Mouse (Mus musculus) liver, embryonic 16.5 days (tissue): Measurements from ENCODE around the gene Ybey. TPM values are rescaled to one million over a fixed set of nuclear protein-coding genes. Genes with fewer than 3 reads are reported as not detected.

Experiments
- ATAC-seq: fragments of 200-750 bp; cut with Nextera tagmentation; 2 replicates; pipeline ENCODE4 v1.8.0; 2017; ENCODE audit warnings: low read depth, mild to moderate bottlenecking, moderate number of reproducible peaks, moderate library complexity
- H3K27ac ChIP-seq: fragments of 300-500 bp; sonication (generic); 2 replicates; pipeline ENCODE4 v1.5.1; 2014; ENCODE audit warnings: mild to moderate bottlenecking, low read length
- H3K27me3 ChIP-seq: fragments of 300-500 bp; sonication (generic); 2 replicates; pipeline ENCODE4 v1.6.1; 2014; ENCODE audit warnings: low read depth, low read length, mixed read lengths; ENCODE audit not compliant: control insufficient read depth, insufficient read depth
- H3K36me3 ChIP-seq: fragments of 300-500 bp; sonication (generic); 2 replicates; pipeline ENCODE4 v1.6.1; 2014; ENCODE audit warnings: mild to moderate bottlenecking; ENCODE audit not compliant: control insufficient read depth, insufficient read depth
- H3K4me1 ChIP-seq: fragments of 300-500 bp; sonication (generic); 2 replicates; pipeline ENCODE4 v1.6.1; 2014; ENCODE audit warnings: low read depth, low read length, mixed read lengths; ENCODE audit not compliant: control insufficient read depth
- H3K4me2 ChIP-seq: fragments of 300-500 bp; sonication (generic); 2 replicates; pipeline ENCODE4 v1.6.1; 2014; ENCODE audit warnings: low read depth, low read length, mixed read lengths
- H3K4me3 ChIP-seq: fragments of 300-500 bp; sonication (generic); 2 replicates; pipeline ENCODE4 v1.5.1; 2014; ENCODE audit warnings: low read depth, mild to moderate bottlenecking, low read length
- H3K9ac ChIP-seq: fragments of 300-500 bp; sonication (generic); 2 replicates; pipeline ENCODE4 v1.6.1; 2014; ENCODE audit warnings: low read depth, low read length
- H3K9me3 ChIP-seq: fragments of 300-500 bp; sonication (generic); replicated peaks from 2 replicates; pipeline ENCODE4 v1.6.1; 2016; ENCODE audit warnings: low read length; ENCODE audit not compliant: control insufficient read depth
- WGBS: fragments of 180-500 bp; shearing (Covaris S2); extraction: QIAGEN DNeasy Blood & Tissue Kit; methylation state at CpG from one replicate; pipeline ENCODE4 v1.1.7; 2014; ENCODE audit not compliant: insufficient replicate concordance; 5-methylcytosine and 5-hydroxymethylcytosine counted together
- polyA plus RNA-seq: library from polyadenylated mRNA; unstranded; fragments of >200 nt; fragmentation: Nextera tagmentation; extraction: Ambion mirVana; gene quantifications from 2 replicates; pipeline ENCODE4 v1.2.1, GENCODE M21; 2015

Gene Ybey
- polyA plus RNA-seq = 2.3 and 2.4 TPM in 2 replicates

- Histone ChIP-seq H3K9me3 (no peaks in the 10 kb centered on the region), H3K4me3 (peak within 1 kb of the TSS; percentile 73), H3K4me1 (peaks cover 2% of the 10 kb centered on the region; the same call in 1 of the 2 replicates), H3K9ac (peak within 1 kb of the TSS; percentile 91), H3K4me2 (peak within 1 kb of the TSS; percentile 75), H3K27ac (peak within 1 kb of the TSS; percentile 91), H3K27me3 (no peaks in the 10 kb centered on the region), H3K36me3 (peaks cover 11% of the 10 kb centered on the region)
- ATAC-seq = peak; percentile 93
- 1% methylated on average over 55 of the region's 55 CpGs for WGBS
These were observed at the start of gene Ybey, which contains the start of gene Mcm3ap for GRCm38 (mm10) chr10:76468203-76469162. Ybey (minus strand) TSS chr10:76469114. Mcm3ap (plus strand) TSS chr10:76468927.

GRCm38 (mm10) chr10:76512965-76513583 is 44.2 kb upstream of the Ybey start:
- H3K36me3 ChIP-seq = peaks cover 16% of the 10 kb centered on the region
- H3K4me3 ChIP-seq = no peak overlapping the region
- no peak overlapping the region for H3K27ac ChIP-seq
- no peaks in the 10 kb centered on the region for H3K9me3 ChIP-seq
- H3K27me3 ChIP-seq = no peaks in the 10 kb centered on the region
- WGBS = 39% methylated on average over 5 of the region's 5 CpGs
- ATAC-seq = peak; percentile 80
- H3K4me1 ChIP-seq = no peaks in the 10 kb centered on the region
- no peak overlapping the region for H3K4me2 ChIP-seq
- no peak overlapping the region for H3K9ac ChIP-seq

DNA sequence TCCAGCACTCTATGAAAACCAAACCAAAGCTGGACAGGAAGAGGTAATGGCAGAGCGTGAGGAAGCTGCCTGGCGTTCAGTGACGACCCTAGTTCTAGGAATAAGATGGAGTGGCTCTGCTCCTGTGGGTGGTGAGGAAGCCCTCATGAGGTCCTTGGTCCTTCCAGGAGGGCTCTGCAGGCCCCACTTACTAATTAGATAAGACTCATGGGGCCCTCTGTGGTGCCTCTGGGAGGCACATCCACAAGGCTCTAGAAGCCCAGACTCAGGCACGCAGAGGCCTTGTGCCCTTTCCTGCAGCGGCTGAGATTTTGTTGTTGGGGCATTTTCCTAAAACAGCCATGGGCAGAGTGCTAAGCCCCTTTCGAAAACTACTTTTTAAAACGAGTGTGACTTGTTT is 37.0 kb upstream of the Ybey start:
- H3K9me3 ChIP-seq = no peaks in the 10 kb centered on the region
- WGBS = 64% methylated on average over 7 of the region's 7 CpGs
- H3K4me1 ChIP-seq = no peaks in the 10 kb centered on the region
- no peak overlapping the region for H3K9ac ChIP-seq
- no peaks in the 10 kb centered on the region for H3K27me3 ChIP-seq
- no peak for ATAC-seq
- H3K4me3 ChIP-seq = no peak overlapping the region
- H3K27ac ChIP-seq = no peak overlapping the region
- peaks cover 41% of the 10 kb centered on the region for H3K36me3 ChIP-seq
- no peak overlapping the region for H3K4me2 ChIP-seq

GRCm38 (mm10) chr10:76504271-76504943 is 35.5 kb upstream of the Ybey start:
- WGBS = 78% methylated on average over 11 of the region's 11 CpGs

GRCm38 (mm10) chr10:76497522-76497921 is 28.6 kb upstream of the Ybey start:
- H3K9me3 ChIP-seq = no peaks in the 10 kb centered on the region
- H3K36me3 ChIP-seq = peaks cover 42% of the 10 kb centered on the region
- 81% methylated on average over 4 of the region's 4 CpGs for WGBS
- no peak for ATAC-seq
- H3K4me1 ChIP-seq = peaks cover 5% of the 10 kb centered on the region; the same call in 1 of the 2 replicates
- H3K4me3 ChIP-seq = no peak overlapping the region
- H3K27me3 ChIP-seq = no peaks in the 10 kb centered on the region
- H3K27ac ChIP-seq = no peak overlapping the region
- no peak overlapping the region for H3K9ac ChIP-seq
- no peak overlapping the region for H3K4me2 ChIP-seq

More at GRCm38 (mm10) chr10:76504271-76504943, 35.5 kb upstream of the Ybey start:
- Histone ChIP-seq H3K4me1 (no peaks in the 10 kb centered on the region), H3K4me3 (no peak overlapping the region), H3K9ac (no peak overlapping the region), H3K27ac (0 out of 2 replicates have a peak overlapping the region, but pooled peaks have one; percentile 38), H3K4me2 (no peak overlapping the region), H3K9me3 (no peaks in the 10 kb centered on the region), H3K27me3 (no peaks in the 10 kb centered on the region), H3K36me3 (peaks cover 50% of the 10 kb centered on the region)
- ATAC-seq = 0 out of 2 replicates have a peak, but pooled peaks have one; percentile 35

DNA sequence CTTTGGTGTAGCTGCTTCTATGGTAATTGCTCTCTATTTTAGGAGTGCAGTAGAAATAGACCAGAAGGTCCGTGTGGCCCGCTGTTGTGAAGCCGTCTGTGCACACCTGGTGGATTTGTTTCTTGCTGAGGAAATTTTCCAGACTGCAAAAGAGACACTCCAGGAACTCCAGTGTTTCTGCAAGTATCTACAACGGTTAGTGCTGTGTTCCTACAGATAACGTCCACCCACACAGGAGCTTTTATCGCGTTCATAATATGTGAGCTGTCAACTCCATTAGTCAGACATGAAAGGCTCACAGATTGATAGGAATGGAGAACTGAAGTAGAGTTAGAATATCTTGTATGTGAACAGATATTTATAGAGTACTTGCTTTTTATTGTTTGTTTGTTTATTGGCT is 27.5 kb upstream of the Ybey start:
- Histone ChIP-seq H3K4me1 (peaks cover 5% of the 10 kb centered on the region; the same call in 1 of the 2 replicates), H3K36me3 (peaks cover 40% of the 10 kb centered on the region), H3K4me2 (no peak overlapping the region), H3K4me3 (no peak overlapping the region), H3K27me3 (no peaks in the 10 kb centered on the region), H3K27ac (no peak overlapping the region), H3K9ac (no peak overlapping the region), H3K9me3 (no peaks in the 10 kb centered on the region)
- no peak for ATAC-seq
- WGBS = 47% methylated on average over 7 of the region's 7 CpGs

- ATAC-seq = no peak
- peaks cover 39% of the 10 kb centered on the region for H3K36me3 ChIP-seq
These were observed 26.6 kb upstream of the Ybey start for GRCm38 (mm10) chr10:76495501-76495900.

GRCm38 (mm10) chr10:76493527-76493926 is 24.6 kb upstream of the Ybey start:
- Histone ChIP-seq H3K4me1 (peaks cover 5% of the 10 kb centered on the region; the same call in 1 of the 2 replicates), H3K4me2 (no peak overlapping the region), H3K27me3 (no peaks in the 10 kb centered on the region), H3K9me3 (no peaks in the 10 kb centered on the region), H3K27ac (no peak overlapping the region), H3K9ac (no peak overlapping the region), H3K4me3 (no peak overlapping the region), H3K36me3 (peaks cover 29% of the 10 kb centered on the region)
- ATAC-seq = peak; percentile 59; the same call in 1 of the 2 replicates
- 13% methylated on average over 1 of the region's 1 CpGs for WGBS

More at GRCm38 (mm10) chr10:76495501-76495900, 26.6 kb upstream of the Ybey start:
- Histone ChIP-seq H3K4me3 (no peak overlapping the region), H3K9ac (no peak overlapping the region), H3K4me1 (peaks cover 5% of the 10 kb centered on the region; the same call in 1 of the 2 replicates), H3K27ac (no peak overlapping the region), H3K27me3 (no peaks in the 10 kb centered on the region), H3K4me2 (no peak overlapping the region), H3K9me3 (no peaks in the 10 kb centered on the region)
- WGBS = 66% methylated on average over 6 of the region's 6 CpGs
